In genomic region chr3:152065806-152066205, GRCm38 (mm10) we compare ENCODE assay signal across 12 mouse cellular contexts.
"Had no signal": no experiment of that assay in that cellular context is flagged by ENCODE, and none has a peak within 500 bp of the region (broad histone marks: within the 10 kb centered on the region; RNA-seq: fewer than 3 reads in every experiment).

No protein-coding gene starts in this region.

- H3K36me3 ChIP-seq: kidney, embryonic 15.5 days; limb, embryonic 15.5 days; liver, embryonic 12.5 days; midbrain, embryonic 15.5 days had no signal

- H3K4me2 ChIP-seq: kidney, embryonic 15.5 days; limb, embryonic 15.5 days; liver, embryonic 12.5 days had no signal

- H3K9ac ChIP-seq: kidney, embryonic 15.5 days; limb, embryonic 15.5 days; liver, embryonic 12.5 days; midbrain, embryonic 15.5 days had no signal

- ATAC-seq: intestine, embryonic 16.5 days; liver, embryonic 12.5 days had no signal

- H3K4me3 ChIP-seq: kidney, embryonic 15.5 days; left cerebral cortex, adult 2 months; limb, embryonic 15.5 days; liver, embryonic 12.5 days had no signal

- H3K4me1 ChIP-seq: liver, embryonic 12.5 days; midbrain, embryonic 15.5 days had no signal

- DNase-seq: kidney, adult 2 months; kidney, postnatal 14 days; right cerebral cortex, postnatal 4 days; spleen, adult 18-20 months; thymus, adult 18-20 months; thymus, postnatal 14 days had no signal

- H3K9me3 ChIP-seq: kidney, embryonic 15.5 days; limb, embryonic 15.5 days; liver, embryonic 12.5 days; midbrain, embryonic 15.5 days had no signal

- H3K27ac ChIP-seq: kidney, embryonic 15.5 days; left cerebral cortex, adult 2 months; limb, embryonic 15.5 days; liver, embryonic 12.5 days; midbrain, embryonic 15.5 days had no signal

- H3K27me3 ChIP-seq: kidney, embryonic 15.5 days; limb, embryonic 15.5 days; midbrain, embryonic 15.5 days had no signal
